14 mouse cellular contexts compared by ENCODE assay signal in genomic region chr10:50904764-50905701, GRCm38 (mm10). TPM values are rescaled to one million over a fixed set of nuclear protein-coding genes. Genes with fewer than 3 reads are reported as not detected.
DNase-seq lines count a peak whose midpoint lies in the region; ATAC-seq lines count a peak whose summit lies in the region.
"Had no signal": no experiment of that assay in that cellular context is flagged by ENCODE, and none has a peak within 500 bp of the region (broad histone marks: within the 10 kb centered on the region; RNA-seq: fewer than 3 reads in every experiment).

No protein-coding gene starts in this region.

- H3K4me2 ChIP-seq in midbrain, embryonic 15.5 days, result no peak overlapping the region
- H3K4me2 ChIP-seq in hindbrain, embryonic 15.5 days, result no peak overlapping the region
- 0 out of 2 replicates have a peak overlapping the region, but pooled peaks have one; percentile 4 for H3K4me2 ChIP-seq in neural tube, embryonic 11.5 days (ENCODE audit: low read depth)
- no peak overlapping the region for H3K4me2 ChIP-seq in intestine, embryonic 15.5 days (replicated peaks)
- H3K4me2 ChIP-seq: liver, embryonic 15.5 days; neural tube, embryonic 13.5 days had no signal

- H3K36me3 ChIP-seq in midbrain, embryonic 10.5 days, result no peaks in the 10 kb centered on the region
- no peaks in the 10 kb centered on the region for H3K36me3 ChIP-seq in midbrain, embryonic 15.5 days (replicated peaks)
- H3K36me3 ChIP-seq in hindbrain, embryonic 15.5 days, result no peaks in the 10 kb centered on the region
- H3K36me3 ChIP-seq in neural tube, embryonic 11.5 days (ENCODE audit: control insufficient read depth, insufficient read depth, low read length), result no peaks in the 10 kb centered on the region
- H3K36me3 ChIP-seq in intestine, embryonic 15.5 days, result no peaks in the 10 kb centered on the region
- H3K36me3 ChIP-seq: G1E; liver, embryonic 15.5 days; neural tube, embryonic 13.5 days had no signal

- H3K9me3 ChIP-seq in midbrain, embryonic 10.5 days (replicated peaks), result no peaks in the 10 kb centered on the region
- no peaks in the 10 kb centered on the region for H3K9me3 ChIP-seq in midbrain, embryonic 15.5 days
- H3K9me3 ChIP-seq in hindbrain, embryonic 15.5 days, result no peaks in the 10 kb centered on the region
- H3K9me3 ChIP-seq in neural tube, embryonic 11.5 days (ENCODE audit: control insufficient read depth, low read length), result no peaks in the 10 kb centered on the region
- no peaks in the 10 kb centered on the region for H3K9me3 ChIP-seq in intestine, embryonic 15.5 days
- H3K9me3 ChIP-seq: G1E; liver, embryonic 15.5 days; neural tube, embryonic 13.5 days had no signal

- H3K4me1 ChIP-seq in midbrain, embryonic 10.5 days, result peaks cover 57% of the 10 kb centered on the region
- H3K4me1 ChIP-seq in midbrain, embryonic 15.5 days, result peaks cover 8% of the 10 kb centered on the region; the same call in 1 of the 2 replicates
- H3K4me1 ChIP-seq in hindbrain, embryonic 15.5 days (replicated peaks), result no peaks in the 10 kb centered on the region
- 0 out of 2 replicates have a peak, but pooled peaks cover 2% of the 10 kb centered on the region for H3K4me1 ChIP-seq in neural tube, embryonic 11.5 days (ENCODE audit: control insufficient read depth, insufficient read depth, low read length)
- peaks cover 4% of the 10 kb centered on the region; the same call in 1 of the 2 replicates for H3K4me1 ChIP-seq in intestine, embryonic 15.5 days (replicated peaks)
- H3K4me1 ChIP-seq: liver, embryonic 15.5 days had no signal

- no peak; the same call in 1 of the 2 replicates for ATAC-seq in midbrain, embryonic 15.5 days (replicated peaks)
- ATAC-seq in hindbrain, embryonic 15.5 days (ENCODE audit: low FRiP score, low read depth), result 0 out of 2 replicates have a peak, but pooled peaks have one; percentile 12
- 0 out of 2 replicates have a peak, but pooled peaks have one; percentile 8 for ATAC-seq in neural tube, embryonic 11.5 days (ENCODE audit: insufficient read depth, low FRiP score, low TSS enrichment)
- ATAC-seq in intestine, embryonic 15.5 days, result no peak

- WGBS in midbrain, embryonic 10.5 days, result 4% methylated on average over 29 of the region's 29 CpGs
- WGBS in midbrain, embryonic 15.5 days, result 3% methylated on average over 29 of the region's 29 CpGs
- WGBS in hindbrain, embryonic 15.5 days, result 5% methylated on average over 29 of the region's 29 CpGs
- WGBS in neural tube, embryonic 11.5 days, result 7% methylated on average over 27 of the region's 29 CpGs
- 12% methylated on average over 29 of the region's 29 CpGs for WGBS in intestine, embryonic 15.5 days

- no peak overlapping the region for H3K9ac ChIP-seq in midbrain, embryonic 15.5 days
- H3K9ac ChIP-seq in hindbrain, embryonic 15.5 days, result no peak overlapping the region
- no peak overlapping the region for H3K9ac ChIP-seq in neural tube, embryonic 11.5 days (ENCODE audit: low read length)
- H3K9ac ChIP-seq in intestine, embryonic 15.5 days, result no peak overlapping the region
- H3K9ac ChIP-seq: liver, embryonic 15.5 days; neural tube, embryonic 13.5 days had no signal

- peak overlapping the region; percentile 34 for H3K4me3 ChIP-seq in midbrain, embryonic 10.5 days
- H3K4me3 ChIP-seq in midbrain, embryonic 15.5 days, result no peak overlapping the region
- no peak overlapping the region for H3K4me3 ChIP-seq in hindbrain, embryonic 15.5 days
- H3K4me3 ChIP-seq in neural tube, embryonic 11.5 days (ENCODE audit: low read depth, low read length), result no peak overlapping the region
- no peak overlapping the region for H3K4me3 ChIP-seq in intestine, embryonic 15.5 days (replicated peaks)
- H3K4me3 ChIP-seq: liver, embryonic 15.5 days; neural tube, embryonic 13.5 days had no signal

- DNase-seq in embryo, embryonic 10.5 days (ENCODE audit: low spot score), result peak; percentile 54
- DNase-seq in embryo, embryonic 10 days (ENCODE audit: low spot score), result no peak
- DNase-seq in midbrain, embryonic 10.5 days (ENCODE audit: low spot score), result peak; percentile 54
- peak; percentile 46 for DNase-seq in neural tube, embryonic 11.5 days (ENCODE audit: low spot score)
- DNase-seq in layer of hippocampus, adult 18-20 months (ENCODE audit: low spot score in 2 of 2), result no peak
- DNase-seq: cerebellum, postnatal 36 days; right cerebral cortex, adult 18-20 months; thymus, postnatal 36 days had no signal

- no peak overlapping the region; the same call in 1 of the 2 replicates for H3K27ac ChIP-seq in midbrain, embryonic 10.5 days (replicated peaks)
- H3K27ac ChIP-seq in midbrain, embryonic 15.5 days, result no peak overlapping the region
- no peak overlapping the region for H3K27ac ChIP-seq in hindbrain, embryonic 15.5 days (replicated peaks)
- no peak overlapping the region for H3K27ac ChIP-seq in neural tube, embryonic 11.5 days (ENCODE audit: low read depth, low read length)
- no peak overlapping the region for H3K27ac ChIP-seq in intestine, embryonic 15.5 days
- H3K27ac ChIP-seq: liver, embryonic 15.5 days; neural tube, embryonic 13.5 days had no signal

- peaks cover 100% of the 10 kb centered on the region for H3K27me3 ChIP-seq in midbrain, embryonic 10.5 days (ENCODE audit: low read depth, poor library complexity, severe bottlenecking)
- peaks cover 88% of the 10 kb centered on the region for H3K27me3 ChIP-seq in midbrain, embryonic 15.5 days (replicated peaks)
- H3K27me3 ChIP-seq in hindbrain, embryonic 15.5 days, result peaks cover 88% of the 10 kb centered on the region
- H3K27me3 ChIP-seq in neural tube, embryonic 11.5 days (ENCODE audit: control insufficient read depth, insufficient read depth, low read length), result peaks cover 96% of the 10 kb centered on the region
- peaks cover 90% of the 10 kb centered on the region for H3K27me3 ChIP-seq in intestine, embryonic 15.5 days (replicated peaks)

RNA-seq across cellular contexts. Expression of gene Sim1, which starts 10.5 kb away (rescaled TPM):
- 6.5 and 10.5 TPM in 2 replicates for polyA plus RNA-seq in midbrain, embryonic 10.5 days (2016; fragmentation: Nextera tagmentation; extraction: Ambion mirVana)
- 2.1 and 3.8 TPM in 2 replicates for polyA plus RNA-seq in midbrain, embryonic 15.5 days (2015; fragmentation: Nextera tagmentation; extraction: Ambion mirVana)
- polyA plus RNA-seq in hindbrain, embryonic 15.5 days (2015; fragmentation: Nextera tagmentation; extraction: Ambion mirVana), result 0.12 and 0.16 TPM in 2 replicates
- polyA plus RNA-seq in neural tube, embryonic 11.5 days (2014; fragmentation: Nextera tagmentation; extraction: Ambion mirVana), result 3.4 and 3.9 TPM in 2 replicates
- total RNA-seq in layer of hippocampus, adult 18-20 months (2021), result not detected
- 0.05 TPM in 1 of 2 replicates, not detected in the other for polyA plus RNA-seq in intestine, embryonic 15.5 days (2015; fragmentation: Nextera tagmentation; extraction: Ambion mirVana)
- polyA plus RNA-seq: G1E; liver, embryonic 15.5 days had no signal

Comparison
In these comparisons a context has a peak if more than half of its experiments do, and no peak if none do; other contexts are left out.
1. DNase-seq: peak in embryo, embryonic 10.5 days (single experiment), midbrain, embryonic 10.5 days (single experiment) and neural tube, embryonic 11.5 days (single experiment); none in embryo, embryonic 10 days (single experiment) and layer of hippocampus, adult 18-20 months (0 of 2).
2. ATAC-seq: peak in hindbrain, embryonic 15.5 days (single experiment) and neural tube, embryonic 11.5 days (single experiment); none in midbrain, embryonic 15.5 days (single experiment) and intestine, embryonic 15.5 days (single experiment).